Mouse (Mus musculus): ENCODE results near the gene Rgl2. TPM values are rescaled to one million over a fixed set of nuclear protein-coding genes. Genes with fewer than 3 reads are reported as not detected.

The Rgl2 gene
- total and polyA plus RNA-seq, 3 experiments = 44.2 to 237 (median 44.4) TPM

DNA sequence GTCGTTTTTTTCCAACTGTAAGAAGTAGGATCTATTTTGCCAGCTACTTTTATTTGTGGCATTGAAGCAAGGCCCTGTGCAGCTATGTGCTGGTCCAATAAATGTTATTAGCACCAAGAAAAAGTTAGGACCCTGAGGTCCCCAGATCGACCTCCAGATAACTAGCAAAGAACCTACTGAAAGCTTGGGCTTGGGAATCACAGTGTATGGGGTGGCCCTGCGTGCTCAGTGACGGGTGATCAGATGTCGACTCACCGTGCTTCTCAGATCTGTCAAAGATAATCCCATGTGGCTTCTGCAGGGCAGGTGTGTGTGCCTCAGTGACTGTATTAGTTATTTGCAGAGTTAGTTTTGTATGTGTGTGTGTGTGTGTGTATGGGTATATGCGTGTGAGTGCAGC, 8.0 kb upstream of the Rgl2 start:
- no peak for DNase-seq

DNA sequence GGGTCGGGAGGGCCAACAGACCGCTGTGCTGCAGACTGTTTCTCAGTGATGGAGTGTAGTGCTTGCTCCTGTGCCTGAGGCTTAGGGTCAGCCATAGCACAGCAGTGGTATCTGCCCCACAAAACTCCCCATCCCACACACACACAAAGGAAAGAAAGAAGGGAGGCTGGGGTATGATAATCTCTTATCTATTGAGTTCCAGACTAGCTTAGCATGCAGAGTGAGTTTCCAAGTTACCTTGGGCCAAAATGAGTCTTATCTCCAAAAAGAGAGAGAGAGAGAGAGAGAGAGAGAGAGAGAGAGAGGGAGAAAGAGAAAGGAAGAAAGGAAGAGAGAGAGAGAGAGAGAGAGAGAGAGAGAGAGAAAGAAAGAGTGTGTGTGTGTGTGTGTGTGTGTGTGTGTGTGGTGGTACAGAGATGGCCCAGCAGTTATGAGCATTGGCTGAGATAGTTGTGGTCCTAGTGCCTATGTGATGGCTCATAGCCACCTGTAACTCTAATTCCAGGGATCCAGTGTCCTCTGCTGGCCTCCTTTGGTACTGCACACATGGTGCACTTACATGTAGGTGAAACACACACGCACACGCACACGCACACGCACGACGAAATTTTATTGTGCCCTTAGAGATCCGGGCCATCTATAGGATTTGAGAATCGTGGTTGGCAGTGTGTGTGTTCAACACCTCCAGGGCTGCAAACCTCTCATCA, 4.6 kb upstream of the Rgl2 start:
- DNase-seq = no peak

DNA sequence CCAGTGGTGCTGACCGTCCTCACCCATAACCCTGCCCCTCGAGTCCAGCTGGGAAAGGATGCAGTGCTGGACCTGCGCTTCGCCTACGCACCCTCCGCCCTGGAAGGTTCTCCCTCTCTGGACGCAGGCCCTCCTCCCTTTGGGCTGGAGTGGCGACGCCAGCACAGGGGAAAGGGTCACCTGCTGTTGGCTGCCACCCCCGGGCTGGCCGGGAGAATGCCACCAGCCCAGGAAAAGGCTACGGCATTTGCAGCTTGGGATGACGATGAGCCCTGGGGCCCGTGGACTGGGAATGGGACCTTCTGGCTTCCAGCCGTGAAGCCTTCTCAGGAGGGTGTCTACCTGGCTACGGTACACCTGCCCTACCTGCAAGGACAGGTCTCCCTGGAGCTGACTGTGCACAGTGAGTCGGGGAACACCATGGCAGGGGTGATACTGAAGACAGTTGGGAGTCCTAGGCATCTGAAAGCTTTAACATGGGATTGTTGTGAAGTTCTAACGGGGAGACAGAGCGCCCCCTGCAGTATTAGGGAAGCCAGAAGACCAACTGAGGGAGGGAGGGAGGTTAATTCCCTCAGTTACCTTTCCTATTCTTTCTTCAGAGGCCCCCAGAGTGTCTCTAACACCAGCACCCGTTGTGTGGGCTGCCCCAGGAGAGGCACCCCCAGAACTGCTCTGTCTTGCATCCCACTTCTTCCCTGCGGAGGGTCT, 3.8 kb upstream of the Rgl2 start:
- no peak for DNase-seq

DNA sequence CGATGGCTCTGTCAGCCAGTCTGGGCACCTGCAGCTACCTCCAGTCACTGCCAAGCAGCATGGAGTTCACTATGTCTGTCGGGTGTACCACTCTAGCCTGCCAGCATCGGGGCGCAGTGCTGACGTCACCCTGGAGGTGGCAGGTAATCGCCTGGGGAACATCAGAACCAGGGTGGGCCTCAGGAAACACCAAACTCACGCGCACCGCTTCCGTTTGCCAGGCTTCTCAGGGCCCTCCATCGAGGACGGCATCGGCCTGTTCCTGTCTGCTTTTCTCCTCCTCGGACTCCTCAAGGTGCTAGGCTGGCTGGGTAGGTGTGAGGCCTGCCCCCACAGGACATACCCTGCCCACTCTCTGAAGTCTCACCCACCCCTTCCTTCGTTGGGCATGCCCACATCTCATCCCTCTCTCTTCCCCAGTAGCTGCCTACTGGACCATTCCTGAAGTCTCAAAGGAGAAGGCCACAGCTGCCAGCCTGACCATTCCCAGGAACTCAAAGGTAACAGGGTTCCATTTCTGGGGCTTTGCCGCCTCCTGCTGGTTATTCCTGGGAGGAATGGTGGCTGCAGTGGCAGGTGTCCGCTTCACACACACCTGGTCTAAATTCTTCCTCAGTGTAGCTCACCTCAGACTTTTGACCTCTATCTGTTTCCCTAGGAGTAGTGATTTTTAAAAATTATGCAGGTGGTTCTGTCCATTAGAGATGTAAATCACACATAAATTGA, 3.0 kb upstream of the Rgl2 start:
- DNase-seq = no peak

DNA sequence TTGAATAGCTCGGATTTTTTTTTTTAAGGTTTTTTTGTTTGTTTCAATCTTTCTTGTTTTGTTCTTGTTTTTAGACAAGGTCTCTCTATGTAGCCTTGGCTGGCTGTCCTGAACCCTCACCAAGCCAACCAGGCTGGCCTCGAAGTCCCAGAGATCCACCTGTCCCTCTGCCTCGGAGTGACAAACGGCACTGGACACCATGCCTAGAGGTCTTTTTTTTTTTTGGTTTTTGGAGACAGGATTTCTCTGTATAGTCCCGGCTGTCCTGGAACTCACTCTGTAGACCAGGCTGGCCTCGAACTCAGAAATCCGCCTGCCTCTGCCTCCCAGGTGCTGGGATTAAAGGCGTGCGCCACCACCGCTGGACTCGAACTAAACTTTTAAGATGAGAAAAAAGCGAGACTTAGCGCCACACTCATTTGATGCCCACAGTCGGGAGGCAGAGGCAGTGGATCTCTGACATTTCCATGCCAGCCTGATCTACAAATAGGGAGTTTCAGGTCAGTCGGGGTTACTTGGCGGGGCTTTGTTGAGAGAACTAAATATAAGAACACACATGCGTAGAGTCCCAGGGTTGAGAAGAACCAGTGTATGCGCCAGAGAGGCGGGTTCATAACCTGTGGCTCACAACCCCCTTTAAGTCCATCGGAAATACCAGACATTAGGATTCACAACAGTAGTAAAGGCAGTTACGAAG, 944 bp upstream of the Rgl2 start:
- no peak for DNase-seq

DNA sequence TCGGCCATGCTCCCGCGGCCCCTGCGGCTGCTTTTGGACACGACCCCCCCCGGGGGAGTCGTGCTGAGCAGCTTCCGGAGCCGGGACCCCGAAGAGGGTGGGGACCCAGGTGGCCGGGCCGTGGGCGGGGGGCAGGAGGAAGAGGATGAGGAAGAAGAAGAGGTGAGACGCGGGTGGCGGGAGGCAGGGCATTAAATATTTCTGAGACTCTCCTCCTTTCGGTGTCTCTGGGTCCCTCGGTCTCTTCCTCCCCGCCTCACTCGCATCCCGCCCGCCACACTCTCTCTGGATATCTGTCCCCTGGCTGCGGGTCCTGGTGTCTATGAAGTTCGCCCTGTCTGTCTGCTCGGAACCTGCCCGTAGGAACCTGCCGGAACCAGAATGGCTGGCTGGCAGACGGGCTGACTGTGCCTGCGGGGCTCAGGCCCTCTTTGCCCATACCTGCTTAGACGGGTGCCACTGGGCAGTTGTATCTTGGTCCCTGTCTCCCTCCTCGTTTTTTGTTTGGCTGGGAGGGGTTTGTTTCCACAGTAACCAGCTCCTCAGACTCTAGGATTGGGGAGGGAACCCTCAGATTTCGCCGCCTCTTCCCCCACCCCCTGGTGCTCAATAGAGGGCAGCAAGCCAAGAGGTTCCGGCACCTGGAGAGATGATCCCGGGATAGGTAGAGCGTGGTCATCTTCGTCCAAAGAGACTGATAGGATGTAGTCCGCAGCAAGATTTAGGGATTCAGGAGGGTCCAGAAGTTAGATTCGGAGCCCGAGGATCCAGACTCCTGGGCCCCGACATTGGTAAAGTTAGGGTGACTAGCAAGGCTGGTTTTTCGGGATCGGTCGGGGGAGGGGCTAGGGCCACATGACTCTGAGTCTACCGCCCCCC, 1.2 kb downstream of the Rgl2 start:
- peak; percentile 84 for DNase-seq

DNA sequence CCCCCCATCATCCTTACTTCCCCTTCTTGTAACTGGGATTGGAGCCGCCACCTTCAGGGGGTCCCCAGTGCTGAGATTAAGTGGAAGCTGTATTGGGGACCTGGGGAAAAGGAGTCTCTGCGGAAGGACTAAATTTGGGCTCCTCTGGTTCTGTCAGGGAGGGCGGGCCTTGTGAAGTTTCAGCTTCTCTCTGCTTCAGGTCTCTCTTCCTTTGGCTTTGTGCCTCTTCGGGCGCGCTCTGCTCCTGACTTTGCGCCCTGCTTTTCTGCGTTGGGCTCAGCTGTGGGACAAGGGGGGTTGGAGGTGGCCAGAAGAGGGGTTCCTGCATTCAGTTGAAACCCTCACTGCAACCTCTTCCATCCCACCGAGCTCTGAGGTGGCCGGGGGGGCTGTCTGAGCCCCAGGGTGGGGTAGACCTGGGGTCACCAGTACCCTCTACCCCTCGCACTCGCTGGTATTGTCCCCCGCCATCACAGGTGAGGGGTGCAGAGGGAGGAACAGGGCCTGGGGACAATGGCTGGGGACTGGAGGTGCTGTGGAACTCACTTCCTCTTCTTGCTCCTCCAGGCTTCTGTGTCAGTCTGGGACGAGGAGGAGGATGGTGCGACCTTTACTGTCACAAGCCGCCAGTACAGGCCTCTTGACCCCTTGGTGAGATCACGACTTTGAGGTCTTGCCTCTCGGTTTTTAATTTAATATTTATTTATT, 2.0 kb downstream of the Rgl2 start:
- no peak for DNase-seq

DNA sequence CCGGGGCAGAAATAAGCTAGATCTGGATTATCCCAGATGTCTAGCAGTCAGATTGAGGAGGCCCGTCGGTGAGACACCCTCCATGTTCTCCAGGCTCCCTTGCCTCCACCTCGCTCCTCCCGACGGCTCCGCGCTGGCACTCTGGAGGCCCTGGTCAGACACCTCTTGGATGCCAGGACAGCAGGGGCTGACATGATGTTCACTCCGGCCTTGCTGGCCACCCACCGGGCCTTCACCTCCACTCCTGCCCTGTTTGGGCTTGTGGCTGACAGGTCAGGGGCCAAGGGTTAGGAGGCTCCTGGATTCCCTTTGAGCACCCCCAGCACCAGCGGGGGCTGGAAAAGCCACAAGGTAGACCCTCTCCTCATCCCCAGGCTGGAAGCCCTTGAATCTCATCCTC, 2.6 kb downstream of the Rgl2 start:
- no peak for DNase-seq

DNA sequence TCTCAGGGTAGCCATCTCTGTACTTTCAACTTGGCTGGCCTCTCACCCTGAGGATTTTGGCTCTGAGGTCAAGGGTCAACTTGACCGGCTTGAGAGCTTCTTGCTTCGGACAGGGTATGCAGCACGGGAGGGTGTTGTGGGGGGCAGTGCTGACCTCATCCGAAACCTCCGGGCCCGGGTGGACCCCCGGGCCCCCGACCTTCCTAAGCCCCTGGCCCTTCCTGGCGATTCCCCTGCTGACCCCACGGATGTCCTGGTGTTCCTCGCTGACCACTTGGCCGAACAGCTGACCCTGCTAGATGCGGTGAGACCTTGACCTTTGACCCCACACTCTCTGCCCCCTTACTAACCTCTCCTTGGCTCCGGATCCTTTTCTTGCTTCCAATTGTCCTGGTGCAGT, 3.1 kb downstream of the Rgl2 start:
- DNase-seq = no peak

DNA sequence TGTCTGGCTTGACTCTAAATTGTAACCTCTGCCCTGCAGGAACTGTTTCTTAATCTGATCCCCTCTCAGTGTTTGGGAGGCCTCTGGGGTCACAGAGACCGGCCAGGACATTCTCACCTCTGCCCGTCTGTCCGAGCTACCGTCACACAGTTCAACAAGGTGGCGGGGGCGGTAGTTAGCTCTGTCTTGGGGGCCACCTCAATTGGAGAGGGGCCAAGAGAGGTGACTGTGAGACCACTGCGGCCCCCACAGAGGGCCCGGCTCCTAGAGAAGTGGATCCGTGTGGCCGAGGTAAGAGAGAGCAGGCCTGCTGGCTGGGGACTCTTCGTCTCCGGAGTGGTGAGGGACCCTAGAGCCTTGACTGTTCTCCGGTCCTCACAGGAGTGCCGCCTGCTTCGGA, 3.6 kb downstream of the Rgl2 start:
- DNase-seq = no peak

DNA sequence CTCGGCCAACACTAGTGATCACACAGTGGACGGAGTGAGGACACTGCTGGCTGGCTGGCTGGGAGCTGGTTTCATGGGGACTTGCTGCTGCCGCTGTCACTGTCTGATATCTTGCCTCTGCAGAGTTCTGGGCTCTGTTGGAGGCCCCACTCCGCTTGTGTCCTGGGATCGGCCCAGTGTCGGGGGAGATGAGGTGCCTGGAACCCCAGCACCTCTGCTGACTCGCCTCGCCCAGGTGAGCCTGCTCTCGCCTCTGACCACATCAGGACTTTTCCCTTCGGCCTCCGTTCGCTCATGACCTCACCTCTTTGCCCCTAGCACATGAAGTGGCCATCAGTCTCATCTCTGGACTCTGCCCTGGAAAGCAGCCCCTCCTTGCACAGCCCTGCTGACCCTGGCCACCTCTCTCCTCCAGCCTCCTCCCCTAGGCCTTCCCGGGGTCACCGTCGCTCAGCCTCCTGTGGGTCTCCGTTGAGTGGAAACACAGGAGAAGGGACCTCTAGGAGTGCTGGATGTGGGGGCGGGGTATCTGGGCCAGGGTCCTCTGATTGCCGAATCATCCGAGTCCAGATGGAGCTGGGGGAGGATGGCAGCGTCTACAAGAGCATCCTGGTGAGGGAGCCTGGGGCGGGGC, 6.2 kb downstream of the Rgl2 start:
- no peak for DNase-seq

DNA sequence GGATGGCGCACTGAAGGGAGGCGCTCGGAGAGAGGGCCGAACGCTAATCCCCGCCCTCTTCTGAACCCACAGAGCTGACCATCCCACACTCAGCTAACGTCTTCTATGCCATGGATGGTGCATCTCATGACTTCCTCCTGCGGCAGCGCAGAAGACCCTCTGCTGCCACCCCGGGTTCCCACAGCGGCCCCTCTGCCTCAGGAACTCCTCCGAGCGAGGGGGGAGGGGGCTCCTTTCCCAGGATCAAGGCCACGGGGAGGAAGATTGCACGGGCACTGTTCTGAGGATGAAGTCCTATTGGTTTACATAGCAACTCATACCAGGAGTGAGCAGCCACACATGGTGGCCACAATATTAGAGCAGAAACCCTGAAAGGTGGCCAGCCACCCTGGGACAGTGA, 7.7 kb downstream of the Rgl2 start:
- no peak for DNase-seq

DNA sequence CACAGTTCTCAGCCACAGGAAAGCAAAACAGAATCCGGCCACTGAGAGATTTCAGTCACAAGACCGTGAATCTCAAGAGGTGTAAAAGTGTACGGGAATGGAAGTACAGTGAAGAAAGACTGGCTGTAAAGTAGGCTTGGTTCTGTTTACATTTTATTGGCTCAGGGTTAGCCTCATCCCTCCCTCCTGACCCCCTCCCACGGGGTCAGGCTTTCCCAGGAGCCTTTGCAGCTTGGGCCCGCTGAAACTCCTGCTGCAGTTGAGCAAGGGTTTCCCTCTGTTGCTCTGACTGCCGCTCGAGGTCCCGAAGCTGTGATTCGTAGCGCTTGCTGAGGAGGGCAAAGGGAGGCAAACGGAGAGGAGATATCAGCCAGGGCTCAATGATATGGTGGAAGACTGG, 9.4 kb downstream of the Rgl2 start:
- no peak for DNase-seq

DNA sequence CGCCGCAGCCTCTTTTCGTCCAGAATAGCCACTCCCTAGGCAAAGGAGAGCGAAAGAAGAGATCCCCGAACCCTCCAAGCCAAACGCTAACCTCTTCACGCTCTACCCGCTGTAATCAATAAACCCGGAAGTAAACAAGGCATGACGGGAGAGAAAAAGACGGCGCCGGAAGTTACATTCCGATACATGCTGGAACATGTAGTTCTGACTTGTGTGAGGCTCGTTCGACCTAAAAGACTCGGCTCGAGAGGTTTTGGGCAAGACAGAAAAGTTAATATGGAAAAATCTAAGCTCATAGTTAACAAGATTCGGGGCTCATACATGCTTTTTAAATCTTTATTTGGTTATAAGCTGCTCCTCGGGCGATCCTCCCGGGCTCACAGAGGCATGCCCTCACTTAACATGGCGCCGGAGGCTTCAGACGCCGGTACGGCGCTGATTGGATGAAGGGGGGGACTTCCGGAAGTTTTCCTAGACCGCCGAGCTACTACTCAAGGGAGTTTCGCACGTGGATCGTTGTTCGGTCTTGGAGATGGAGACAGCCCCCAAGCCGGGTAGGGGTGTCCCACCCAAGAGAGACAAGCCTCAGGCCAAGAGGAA, 11.0 kb downstream of the Rgl2 start, which contains the start of the genes Pfdn6 and Wdr46:
Gene Pfdn6 (minus strand): TSS at position 138 of the 600 bp plus-strand sequence.
Gene Wdr46 (plus strand): TSS at position 455 of the 600 bp plus-strand sequence.
- DNase-seq = peak; percentile 89

DNA sequence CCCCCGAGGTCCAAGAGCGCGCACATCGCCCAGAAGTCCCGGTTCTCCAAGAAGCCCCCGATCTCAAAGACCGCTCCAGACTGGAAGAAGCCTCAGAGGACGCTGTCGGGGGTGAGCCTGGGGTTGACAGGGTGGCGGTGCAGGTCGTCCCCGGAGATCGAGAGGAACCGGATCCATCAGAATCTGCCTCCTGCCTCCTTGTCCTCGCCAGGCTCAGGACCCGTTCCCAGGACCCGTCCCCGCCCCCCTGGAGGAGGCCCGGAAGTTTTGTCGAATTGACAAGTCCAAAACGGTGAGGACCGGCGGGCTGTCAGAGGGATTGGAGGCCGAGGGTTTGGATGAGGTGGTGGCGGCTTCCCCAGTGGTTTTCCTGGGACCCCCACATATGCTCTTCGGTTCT, 11.6 kb downstream of the Rgl2 start:
- peak; percentile 44 for DNase-seq

DNA sequence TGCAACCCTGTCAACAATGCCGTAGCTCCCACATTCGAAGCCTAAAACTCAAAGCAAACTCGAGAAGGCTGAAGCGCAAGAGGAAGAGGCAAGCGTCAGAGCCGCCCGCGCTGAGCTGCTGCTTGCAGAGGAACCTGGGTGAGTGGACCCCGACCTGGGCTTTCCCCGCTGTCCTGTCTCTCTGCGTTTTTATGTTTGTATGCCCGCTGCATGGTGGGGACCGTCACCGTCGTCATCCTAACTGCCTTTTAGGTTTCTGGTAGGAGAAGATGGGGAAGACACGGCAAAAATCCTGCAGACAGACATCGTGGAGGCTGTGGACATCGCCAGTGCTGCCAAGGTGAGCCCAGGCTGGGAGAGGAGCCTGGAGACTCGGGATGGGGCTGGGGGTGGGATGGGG, 12.0 kb downstream of the Rgl2 start:
- DNase-seq = no peak

DNA sequence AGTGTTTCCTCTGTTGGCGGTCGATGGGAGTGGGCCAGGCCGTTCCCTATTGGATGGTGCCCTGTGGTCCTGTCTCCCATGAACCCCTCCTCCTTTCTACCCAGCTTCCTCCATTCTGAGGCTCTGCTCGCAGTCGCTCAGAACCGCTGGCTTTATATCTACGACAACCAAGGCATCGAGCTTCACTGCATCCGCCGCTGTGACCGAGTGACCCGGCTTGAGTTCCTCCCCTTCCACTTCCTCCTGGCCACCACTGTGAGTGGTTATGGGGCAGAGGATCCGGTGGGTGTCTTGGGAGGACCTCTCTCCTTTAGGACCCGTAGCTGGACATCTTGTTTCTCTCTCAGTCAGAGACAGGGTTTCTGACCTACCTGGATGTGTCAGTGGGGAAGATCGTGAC, 14.1 kb downstream of the Rgl2 start:
- no peak for DNase-seq

DNA sequence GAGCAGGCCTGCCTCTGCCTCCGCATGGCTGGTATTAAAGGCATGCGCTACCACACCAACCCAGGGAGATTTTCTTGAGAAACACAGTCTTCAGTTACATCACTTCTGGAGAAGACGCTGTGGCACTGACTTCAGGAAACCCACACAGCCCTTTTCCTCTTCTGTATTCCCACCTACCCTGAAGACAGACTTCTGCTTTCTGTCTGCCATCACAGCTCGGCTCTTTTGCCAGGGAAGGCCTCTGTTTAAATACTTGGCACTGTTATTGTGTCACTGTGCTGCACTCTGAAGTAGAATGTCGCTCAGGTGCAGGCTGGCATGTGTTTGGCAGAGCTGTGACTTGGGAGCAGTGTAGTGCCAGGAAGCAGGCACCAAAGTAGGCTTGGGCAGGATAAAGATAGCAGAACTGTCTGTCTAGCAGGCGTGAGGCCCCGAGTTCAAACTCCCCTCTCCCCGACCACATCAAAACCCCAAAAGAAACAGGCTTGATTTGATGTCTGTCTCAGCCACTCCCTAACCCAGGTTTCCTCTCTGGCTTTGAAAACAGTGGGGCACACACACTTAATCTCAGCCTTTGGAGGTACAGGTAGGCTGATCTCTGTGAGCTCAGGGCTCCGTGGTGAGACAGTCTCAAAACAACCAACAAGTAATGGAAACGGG, 18.2 kb downstream of the Rgl2 start:
- no peak for DNase-seq

All from adrenal gland, adult 2 months (tissue).